Mouse (Mus musculus) CH12.LX (cell line): ENCODE measurements around the gene Dpf3. TPM values are rescaled to one million over a fixed set of nuclear protein-coding genes. Genes with fewer than 3 reads are reported as not detected.

ENCODE experiments used
- DNase-seq: peaks from one replicate; pipeline ENCODE4 v3.0.0-alpha.2; 2013; ENCODE audit errors: extremely low read depth
- H3K27ac ChIP-seq: 2 replicates; pipeline ENCODE4 v1.5.1; 2012; ENCODE audit warnings: low read depth, mild to moderate bottlenecking, control low read depth, moderate library complexity; ENCODE audit not compliant: insufficient read depth
- H3K27me3 ChIP-seq: replicated peaks from 2 replicates; pipeline ENCODE3; 2012; ENCODE audit warnings: inconsistent platforms
- H3K36me3 ChIP-seq, 2 experiments: replicated peaks in 1 of 2; 2 replicates each; pipeline versions ENCODE3 to v1.6.1; 2012; ENCODE audit warnings: inconsistent platforms in 1 of 2, low read length in 1 of 2, mild to moderate bottlenecking in 1 of 2, mixed read lengths in 1 of 2, moderate library complexity in 1 of 2; ENCODE audit not compliant: control insufficient read depth in 1 of 2, insufficient read depth in 1 of 2
- H3K4me1 ChIP-seq, 2 experiments: 2 replicates each; pipeline ENCODE4 v1.6.1; 2012; ENCODE audit warnings: inconsistent platforms in 1 of 2, moderate library complexity in 1 of 2; ENCODE audit not compliant: insufficient read depth in 2 of 2, control insufficient read depth in 1 of 2
- H3K4me2 ChIP-seq: 2 replicates; pipeline ENCODE4 v1.6.1; 2012; ENCODE audit warnings: low read depth, mild to moderate bottlenecking, control low read depth; ENCODE audit not compliant: poor library complexity, insufficient read depth, severe bottlenecking
- H3K4me3 ChIP-seq, 3 experiments: fragments of 150-350 bp in 1 of 3; sonication (generic) in 1 of 3; replicated peaks in 1 of 3; 2 replicates each; pipeline versions ENCODE3 to v1.5.1; 2011 to 2012; ENCODE audit warnings: low read depth in 2 of 3, low read length in 2 of 3, mild to moderate bottlenecking in 2 of 3, moderate library complexity in 2 of 3, control low read depth in 1 of 3, improper control_type of control experiment in 1 of 3, inconsistent platforms in 1 of 3, mixed read lengths in 1 of 3; ENCODE audit not compliant: poor library complexity in 1 of 3
- H3K79me2 ChIP-seq: replicated peaks from 2 replicates; pipeline ENCODE4 v1.6.1; 2012; ENCODE audit warnings: mild to moderate bottlenecking, moderate library complexity; ENCODE audit not compliant: control insufficient read depth, poor library complexity, insufficient read depth, severe bottlenecking; ENCODE audit errors: extremely low read depth
- H3K9ac ChIP-seq: 2 replicates; pipeline ENCODE4 v1.6.1; 2012; ENCODE audit warnings: low read depth, mild to moderate bottlenecking, control low read depth, moderate library complexity; ENCODE audit not compliant: insufficient read depth
- H3K9me3 ChIP-seq: replicated peaks from 2 replicates; pipeline ENCODE3; 2012; ENCODE audit warnings: low read length, inconsistent platforms, mixed read lengths
- BHLHE40 ChIP-seq: IDR thresholded peaks from 2 replicates; pipeline ENCODE4 v1.6.1; 2011; ENCODE audit warnings: mild to moderate bottlenecking, low read depth, low read length, improper control_type of control experiment
- CTCF ChIP-seq, 2 experiments: IDR thresholded peaks in 1 of 2; conservative IDR thresholded peaks in 1 of 2; 2 replicates each; pipeline ENCODE4 v1.5.1; 2011 to 2012; ENCODE audit warnings: low read depth in 2 of 2, low read length in 2 of 2, improper control_type of control experiment in 1 of 2, inconsistent platforms in 1 of 2, mild to moderate bottlenecking in 1 of 2, moderate library complexity in 1 of 2
- E2F4 ChIP-seq: IDR thresholded peaks from 2 replicates; pipeline ENCODE4 v1.6.1; 2011; ENCODE audit warnings: low read depth, low read length, improper control_type of control experiment; ENCODE audit not compliant: insufficient replicate concordance
- ELF1 ChIP-seq: IDR thresholded peaks from 2 replicates; pipeline ENCODE4 v1.6.1; 2014; ENCODE audit warnings: low read depth, mild to moderate bottlenecking, inconsistent platforms, low read length, improper control_type of control experiment
- EP300 ChIP-seq: IDR thresholded peaks from 2 replicates; pipeline ENCODE4 v1.6.1; 2011; ENCODE audit warnings: low read length, improper control_type of control experiment
- GABPA ChIP-seq: IDR thresholded peaks from 2 replicates; pipeline ENCODE4 v1.6.1; 2012; ENCODE audit warnings: low read depth, low read length, improper control_type of control experiment, inconsistent platforms; ENCODE audit not compliant: insufficient replicate concordance
- IRF4 ChIP-seq: IDR thresholded peaks from 2 replicates; pipeline ENCODE4 v1.6.1; 2014; ENCODE audit warnings: low read depth, mild to moderate bottlenecking, inconsistent platforms, low read length, improper control_type of control experiment
- JUN ChIP-seq: IDR thresholded peaks from 2 replicates; pipeline ENCODE4 v1.6.1; 2011; ENCODE audit warnings: low read depth, mild to moderate bottlenecking, low read length, improper control_type of control experiment, moderate library complexity; ENCODE audit not compliant: insufficient read depth
- JUND ChIP-seq: conservative IDR thresholded peaks from 2 replicates; pipeline ENCODE4 v1.6.1; 2011; ENCODE audit warnings: low read depth, low read length, improper control_type of control experiment
- KAT2A ChIP-seq: IDR thresholded peaks from 2 replicates; pipeline ENCODE4 v1.6.1; 2012; ENCODE audit warnings: low read length, improper control_type of control experiment, inconsistent platforms; ENCODE audit not compliant: insufficient replicate concordance
- MAX ChIP-seq: IDR thresholded peaks from 2 replicates; pipeline ENCODE4 v1.6.1; 2011; ENCODE audit warnings: low read length, improper control_type of control experiment
- NELFE ChIP-seq: IDR thresholded peaks from 2 replicates; pipeline ENCODE4 v1.6.1; 2011; ENCODE audit warnings: low read depth, low read length, improper control_type of control experiment
- POLR2A ChIP-seq: IDR thresholded peaks from 2 replicates; pipeline ENCODE4 v1.6.1; 2011; ENCODE audit warnings: low read depth, mild to moderate bottlenecking, improper control_type of control experiment, low read length
- RCOR1 ChIP-seq: conservative IDR thresholded peaks from 2 replicates; pipeline ENCODE4 v1.6.1; 2012; ENCODE audit warnings: low read depth, mild to moderate bottlenecking, inconsistent platforms, low read length, improper control_type of control experiment
- SIN3A ChIP-seq: IDR thresholded peaks from 2 replicates; pipeline ENCODE4 v1.6.1; 2012; ENCODE audit warnings: low read length, improper control_type of control experiment, inconsistent platforms
- TCF12 ChIP-seq: IDR thresholded peaks from 2 replicates; pipeline ENCODE4 v1.6.1; 2014; ENCODE audit warnings: low read depth, mild to moderate bottlenecking, inconsistent platforms, low read length, improper control_type of control experiment
- UBTF ChIP-seq: IDR thresholded peaks from 2 replicates; pipeline ENCODE4 v1.6.1; 2012; ENCODE audit warnings: low read depth, mild to moderate bottlenecking, inconsistent platforms, low read length, improper control_type of control experiment, moderate library complexity
- ZC3H11A ChIP-seq: IDR thresholded peaks from 2 replicates; pipeline ENCODE4 v1.6.1; 2012; ENCODE audit warnings: low read depth, mild to moderate bottlenecking, inconsistent platforms, low read length, improper control_type of control experiment
- ZMIZ1 ChIP-seq: IDR thresholded peaks from 2 replicates; pipeline ENCODE4 v1.6.1; 2012; ENCODE audit warnings: low read depth, mild to moderate bottlenecking, inconsistent platforms, low read length, improper control_type of control experiment
- ZNF384 ChIP-seq: IDR thresholded peaks from 2 replicates; pipeline ENCODE4 v1.6.1; 2012; ENCODE audit warnings: low read depth, low read length, improper control_type of control experiment, inconsistent platforms
- dilution Hi-C: fragments of 300-500 bp; cut with MboI; formaldehyde crosslinking; loops from 2 replicates; pipeline ENCODE4 v1.14.3; 2020; ENCODE audit warnings: low sequenced_read_pairs; ENCODE audit not compliant: extremely low pct_unique_long_range_greater_than_20kb, extremely low pct_ligation_motif_present
- in situ Hi-C: fragments of 300-500 bp; cut with MboI; formaldehyde crosslinking; loops from 3 replicates; pipeline ENCODE4 v1.14.3; 2019; ENCODE audit warnings: low sequenced_read_pairs, low pct_ligation_motif_present, low pct_unique_long_range_greater_than_20kb, mixed read lengths
- polyA plus RNA-seq: library from polyadenylated mRNA; unstranded; fragments of >175 nt; gene quantifications from 2 replicates; pipeline ENCODE4 v1.2.1, GENCODE M21; 2012; ENCODE audit warnings: low read depth; ENCODE audit not compliant: insufficient read length
- total RNA-seq, 2 experiments: library from RNA; depleted of rRNA; stranded (reverse); fragments of 300-350 nt in 1 of 2; fragments of >200 nt in 1 of 2; gene quantifications; 2 replicates each; pipeline ENCODE4 v1.2.3; 2012 to 2014

The Dpf3 gene
- total and polyA plus RNA-seq, 3 experiments, result 0.42 to 1.2 (median 1.2) TPM

DNA sequence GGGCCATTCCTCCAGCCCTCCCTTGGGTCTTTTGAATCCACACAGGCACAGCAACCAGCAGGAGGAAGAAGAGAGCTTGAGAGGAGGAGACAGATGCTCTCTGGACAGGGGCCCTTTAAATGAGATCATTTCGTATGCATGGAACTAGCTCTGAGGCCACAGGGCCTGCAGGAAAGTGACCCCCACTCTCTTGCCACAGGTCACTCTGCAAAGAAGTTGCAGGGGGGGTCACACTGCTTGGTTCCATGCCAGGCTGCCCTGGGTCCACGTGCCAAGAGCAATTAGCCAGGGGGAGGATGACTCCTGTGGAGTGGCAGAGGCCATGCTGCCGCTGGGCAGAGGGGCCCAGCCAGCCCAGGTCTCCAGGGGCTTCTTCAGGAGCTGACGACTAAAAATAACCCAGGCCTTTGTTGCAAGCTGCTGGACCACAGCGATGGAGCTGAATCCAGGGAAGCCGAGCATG, 273.6 kb downstream of the Dpf3 start:
- no peak for DNase-seq
- H3K27me3 ChIP-seq, result no peaks in the 10 kb centered on the region

DNA sequence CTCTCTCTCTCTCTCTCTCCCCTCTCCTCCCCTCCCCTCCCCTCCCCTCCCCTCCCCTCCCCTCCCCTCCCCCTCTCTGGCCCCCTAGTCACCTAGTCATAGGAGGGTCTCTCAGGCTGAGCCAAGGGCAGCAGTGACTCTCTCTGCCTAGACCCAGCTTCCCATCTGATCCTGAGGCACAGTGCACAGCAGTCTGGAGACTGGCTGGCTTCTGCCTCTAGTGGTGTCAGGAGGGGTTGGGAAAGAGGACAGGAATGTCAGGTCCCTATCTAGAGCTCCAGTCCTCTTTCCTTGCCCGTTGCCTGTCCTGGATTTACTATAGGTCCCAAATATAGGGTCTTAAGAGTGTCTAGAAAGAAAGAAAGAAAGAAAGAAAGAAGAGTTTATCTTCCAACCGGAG, 275.5 kb downstream of the Dpf3 start:
- no peak overlapping the region for H3K4me2 ChIP-seq

More for the DNA sequence above, 273.6 kb downstream of the Dpf3 start:
- no peak overlapping the region for H3K4me2 ChIP-seq
- no peak overlapping the region for H3K9ac ChIP-seq
- no peak overlapping the region for H3K4me3 ChIP-seq
- in situ Hi-C loops, result no loop called here
- no peaks in the 10 kb centered on the region for H3K79me2 ChIP-seq
- no peak for TF ChIP-seq IRF4
- no peak for TF ChIP-seq EP300
- TF ChIP-seq JUN, result no peak
- no peak for TF ChIP-seq ZMIZ1
- no peak for TF ChIP-seq MAX
- TF ChIP-seq ZNF384, result no peak
- TF ChIP-seq UBTF, result no peak
- no peak for TF ChIP-seq POLR2A
- TF ChIP-seq BHLHE40, result no peak
- TF ChIP-seq JUND, result no peak
- H3K27ac ChIP-seq, result no peak overlapping the region
- no peaks in the 10 kb centered on the region for H3K9me3 ChIP-seq
- dilution Hi-C loops, result no loop called here
- no peaks in the 10 kb centered on the region; a peak in 1 of 4 replicates for H3K4me1 ChIP-seq
- H3K36me3 ChIP-seq, result no peaks in the 10 kb centered on the region

DNA sequence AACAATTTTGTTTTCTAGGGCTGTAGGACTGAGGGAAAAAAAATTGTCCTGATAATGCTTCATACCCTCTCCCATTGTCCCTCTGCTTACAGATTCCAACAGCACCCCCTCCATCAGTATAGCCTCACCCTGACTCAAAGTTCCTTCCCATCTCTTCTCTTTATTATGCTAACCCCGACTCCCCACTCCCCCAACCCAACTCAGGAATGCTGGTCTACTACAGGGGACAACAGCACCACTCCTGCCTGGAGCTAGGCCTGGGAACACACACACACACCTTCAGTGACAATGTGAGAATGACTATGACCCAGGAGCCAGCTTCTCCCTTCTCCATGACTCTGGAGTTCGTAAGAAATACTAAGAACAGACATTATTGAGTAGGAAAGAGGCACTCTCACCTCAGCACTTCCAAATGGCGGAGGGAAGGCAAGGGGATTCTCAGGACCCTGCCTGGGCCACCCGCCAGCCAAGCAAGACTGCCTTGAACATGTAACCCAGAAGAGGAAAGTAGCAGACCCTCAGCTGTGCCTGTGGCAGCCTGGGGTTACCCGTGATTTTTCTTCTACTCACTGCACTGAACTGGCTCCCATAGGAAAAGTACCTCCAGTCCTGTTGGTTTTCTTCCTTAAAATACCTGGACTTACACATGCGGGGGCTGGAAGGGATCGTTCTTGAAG, 276.2 kb downstream of the Dpf3 start:
- dilution Hi-C loops (no loop called here), in situ Hi-C loops (no loop called here)
- H3K79me2 ChIP-seq, result no peaks in the 10 kb centered on the region
- H3K4me3 ChIP-seq, result no peak overlapping the region
- no peak overlapping the region for H3K27ac ChIP-seq
- H3K4me1 ChIP-seq, result no peaks in the 10 kb centered on the region; a peak in 1 of 4 replicates
- H3K27me3 ChIP-seq, result no peaks in the 10 kb centered on the region
- no peaks in the 10 kb centered on the region for H3K36me3 ChIP-seq
- no peak for TF ChIP-seq TCF12
- TF ChIP-seq CTCF (conservative IDR thresholded peaks at IDR 0.05 in 1 of 2, IDR thresholded peaks at IDR 0.05 in 1 of 2; ENCODE audit: low read depth in 2 of 2, low read length in 2 of 2), result no peak
- TF ChIP-seq KAT2A, result no peak
- TF ChIP-seq RCOR1, result no peak
- no peak for TF ChIP-seq E2F4
- H3K4me2 ChIP-seq, result no peak overlapping the region
- H3K9ac ChIP-seq, result no peak overlapping the region
- no peak for DNase-seq
- no peaks in the 10 kb centered on the region for H3K9me3 ChIP-seq

More for the DNA sequence above, 275.5 kb downstream of the Dpf3 start:
- Histone ChIP-seq H3K79me2 (no peaks in the 10 kb centered on the region), H3K36me3 (no peaks in the 10 kb centered on the region), H3K4me3 (no peak overlapping the region), H3K9ac (no peak overlapping the region), H3K27me3 (no peaks in the 10 kb centered on the region), H3K9me3 (no peaks in the 10 kb centered on the region), H3K4me1 (no peaks in the 10 kb centered on the region; a peak in 1 of 4 replicates), H3K27ac (no peak overlapping the region)
- in situ Hi-C loops (no loop called here), dilution Hi-C loops (no loop called here)
- no peak for DNase-seq
- TF ChIP-seq ZC3H11A (no peak), NELFE (no peak), BHLHE40 (no peak), ZNF384 (no peak), ELF1 (no peak), SIN3A (no peak), GABPA (no peak), POLR2A (no peak)
